Mouse (Mus musculus) midbrain, embryonic 16.5 days (tissue): ENCODE measurements around the gene 2010300C02Rik. TPM values are rescaled to one million over a fixed set of nuclear protein-coding genes. Genes with fewer than 3 reads are reported as not detected.

Source experiments
- ATAC-seq: fragments of 200-750 bp; cut with Nextera tagmentation; 2 replicates; pipeline ENCODE4 v1.8.0; 2017; ENCODE audit warnings: moderate TSS enrichment
- H3K27ac ChIP-seq: fragments of 300-500 bp; sonication (generic); 2 replicates; pipeline ENCODE4 v1.5.1; 2014; ENCODE audit warnings: mild to moderate bottlenecking, low read length, mixed read lengths
- H3K27me3 ChIP-seq: fragments of 300-500 bp; sonication (generic); 2 replicates; pipeline ENCODE4 v1.6.1; 2014; ENCODE audit warnings: low read depth, low read length, mixed read lengths; ENCODE audit not compliant: control insufficient read depth, insufficient read depth
- H3K36me3 ChIP-seq: fragments of 300-500 bp; sonication (generic); 2 replicates; pipeline ENCODE4 v1.6.1; 2014; ENCODE audit warnings: mild to moderate bottlenecking, low read length, moderate library complexity, mixed read lengths; ENCODE audit not compliant: control insufficient read depth, insufficient read depth
- H3K4me1 ChIP-seq: fragments of 300-500 bp; sonication (generic); 2 replicates; pipeline ENCODE4 v1.6.1; 2014; ENCODE audit warnings: mild to moderate bottlenecking, low read length, mixed read lengths; ENCODE audit not compliant: control insufficient read depth, insufficient read depth
- H3K4me2 ChIP-seq: fragments of 300-500 bp; sonication (generic); 2 replicates; pipeline ENCODE4 v1.6.1; 2014; ENCODE audit warnings: mild to moderate bottlenecking, low read length, mixed read lengths
- H3K4me3 ChIP-seq: fragments of 300-500 bp; sonication (generic); 2 replicates; pipeline ENCODE4 v1.5.1; 2014; ENCODE audit warnings: low read depth, mild to moderate bottlenecking, low read length, moderate library complexity, mixed read lengths
- H3K9ac ChIP-seq: fragments of 300-500 bp; sonication (generic); 2 replicates; pipeline ENCODE4 v1.6.1; 2014; ENCODE audit warnings: low read depth, low read length, mixed read lengths
- H3K9me3 ChIP-seq: fragments of 300-500 bp; sonication (generic); replicated peaks from 2 replicates; pipeline ENCODE4 v1.6.1; 2014; ENCODE audit warnings: mild to moderate bottlenecking, low read length, mixed read lengths; ENCODE audit not compliant: control insufficient read depth, poor library complexity, severe bottlenecking
- WGBS: fragments of 180-500 bp; shearing (Covaris S2); extraction: QIAGEN DNeasy Blood & Tissue Kit; methylation state at CpG from one replicate; pipeline ENCODE4 v1.1.7; 2014; 5-methylcytosine and 5-hydroxymethylcytosine counted together
- polyA plus RNA-seq: library from polyadenylated mRNA; unstranded; fragments of >200 nt; fragmentation: Nextera tagmentation; extraction: Ambion mirVana; gene quantifications from 2 replicates; pipeline ENCODE4 v1.2.1, GENCODE M21; 2015

Gene 2010300C02Rik
- polyA plus RNA-seq, 1 experiment from 2014 or later: 3.6 TPM

- Histone ChIP-seq H3K4me2 (no peak overlapping the region), H3K27me3 (no peaks in the 10 kb centered on the region), H3K4me1 (no peaks in the 10 kb centered on the region), H3K4me3 (no peak overlapping the region), H3K27ac (no peak overlapping the region), H3K36me3 (no peaks in the 10 kb centered on the region), H3K9me3 (no peaks in the 10 kb centered on the region), H3K9ac (no peak overlapping the region)
- WGBS: 40% methylated on average over 14 of the region's 14 CpGs
- no peak for ATAC-seq
Measured at GRCm38 (mm10) chr1:37665539-37666323, 54.2 kb downstream of the 2010300C02Rik start.

GRCm38 (mm10) chr1:37664496-37664895 is 55.4 kb downstream of the 2010300C02Rik start:
- Histone ChIP-seq H3K9me3 (no peaks in the 10 kb centered on the region), H3K27me3 (no peaks in the 10 kb centered on the region), H3K4me3 (no peak overlapping the region), H3K4me2 (no peak overlapping the region), H3K9ac (no peak overlapping the region), H3K4me1 (no peaks in the 10 kb centered on the region), H3K27ac (no peak overlapping the region), H3K36me3 (no peaks in the 10 kb centered on the region)
- 70% methylated on average over 2 of the region's 2 CpGs for WGBS
- no peak for ATAC-seq

GRCm38 (mm10) chr1:37663606-37664005 is 56.3 kb downstream of the 2010300C02Rik start:
- Histone ChIP-seq H3K4me2 (no peak overlapping the region), H3K9me3 (no peaks in the 10 kb centered on the region), H3K36me3 (no peaks in the 10 kb centered on the region), H3K27me3 (no peaks in the 10 kb centered on the region), H3K27ac (no peak overlapping the region), H3K4me1 (no peaks in the 10 kb centered on the region), H3K9ac (no peak overlapping the region), H3K4me3 (no peak overlapping the region)
- ATAC-seq: no peak
- WGBS: 84% methylated on average over 5 of the region's 5 CpGs

- Histone ChIP-seq H3K36me3 (no peaks in the 10 kb centered on the region), H3K9me3 (no peaks in the 10 kb centered on the region), H3K27ac (no peak overlapping the region), H3K4me1 (no peaks in the 10 kb centered on the region), H3K4me2 (no peak overlapping the region), H3K27me3 (no peaks in the 10 kb centered on the region), H3K9ac (no peak overlapping the region), H3K4me3 (no peak overlapping the region)
- no peak for ATAC-seq
- 97% methylated on average over 2 of the region's 2 CpGs for WGBS
Measured at GRCm38 (mm10) chr1:37656017-37656416, 63.9 kb downstream of the 2010300C02Rik start.

GRCm38 (mm10) chr1:37653992-37654391 is 65.9 kb downstream of the 2010300C02Rik start:
- Histone ChIP-seq H3K4me1 (no peaks in the 10 kb centered on the region), H3K4me3 (no peak overlapping the region), H3K9me3 (no peaks in the 10 kb centered on the region), H3K9ac (no peak overlapping the region), H3K27me3 (no peaks in the 10 kb centered on the region), H3K27ac (no peak overlapping the region), H3K4me2 (no peak overlapping the region), H3K36me3 (no peaks in the 10 kb centered on the region)
- ATAC-seq: no peak
- 75% methylated on average over 5 of the region's 5 CpGs for WGBS

GRCm38 (mm10) chr1:37647066-37647465 is 72.8 kb downstream of the 2010300C02Rik start:
- Histone ChIP-seq H3K4me3 (no peak overlapping the region), H3K36me3 (no peaks in the 10 kb centered on the region), H3K9me3 (no peaks in the 10 kb centered on the region), H3K4me1 (no peaks in the 10 kb centered on the region), H3K27ac (no peak overlapping the region), H3K4me2 (no peak overlapping the region), H3K9ac (no peak overlapping the region), H3K27me3 (no peaks in the 10 kb centered on the region)
- WGBS: 88% methylated on average over 10 of the region's 10 CpGs
- ATAC-seq: no peak

GRCm38 (mm10) chr1:37644501-37644900 is 75.4 kb downstream of the 2010300C02Rik start:
- Histone ChIP-seq H3K9ac (no peak overlapping the region), H3K27ac (no peak overlapping the region), H3K4me2 (no peak overlapping the region), H3K4me1 (no peaks in the 10 kb centered on the region), H3K4me3 (no peak overlapping the region), H3K9me3 (no peaks in the 10 kb centered on the region), H3K36me3 (no peaks in the 10 kb centered on the region), H3K27me3 (no peaks in the 10 kb centered on the region; the same call in 1 of the 2 replicates)
- WGBS: 88% methylated on average over 16 of the region's 16 CpGs
- no peak for ATAC-seq

- no peak for ATAC-seq
- 90% methylated on average over 5 of the region's 5 CpGs for WGBS
- no peak overlapping the region for H3K27ac ChIP-seq
Measured at GRCm38 (mm10) chr1:37643794-37644365, 76.0 kb downstream of the 2010300C02Rik start.

GRCm38 (mm10) chr1:37641361-37641760 is 78.5 kb downstream of the 2010300C02Rik start:
- Histone ChIP-seq H3K27me3 (no peaks in the 10 kb centered on the region; the same call in 1 of the 2 replicates), H3K36me3 (no peaks in the 10 kb centered on the region), H3K9ac (no peak overlapping the region), H3K9me3 (no peaks in the 10 kb centered on the region), H3K4me2 (no peak overlapping the region), H3K4me3 (no peak overlapping the region), H3K27ac (no peak overlapping the region), H3K4me1 (peaks cover 4% of the 10 kb centered on the region; the same call in 1 of the 2 replicates)
- ATAC-seq: no peak
- 92% methylated on average over 11 of the region's 11 CpGs for WGBS

More at GRCm38 (mm10) chr1:37643794-37644365, 76.0 kb downstream of the 2010300C02Rik start:
- no peaks in the 10 kb centered on the region for H3K36me3 ChIP-seq
- H3K9ac ChIP-seq: no peak overlapping the region
- no peak overlapping the region for H3K4me3 ChIP-seq
- H3K9me3 ChIP-seq: no peaks in the 10 kb centered on the region
- H3K4me1 ChIP-seq: peaks cover 4% of the 10 kb centered on the region; the same call in 1 of the 2 replicates
- no peak overlapping the region for H3K4me2 ChIP-seq
- H3K27me3 ChIP-seq: no peaks in the 10 kb centered on the region; the same call in 1 of the 2 replicates
